Mouse (Mus musculus): ENCODE results near the gene Bcl2l11. TPM values are rescaled to one million over a fixed set of nuclear protein-coding genes. Genes with fewer than 3 reads are reported as not detected.

Gene Bcl2l11
- polyA plus RNA-seq, 1 experiment = 22.3 TPM

DNA sequence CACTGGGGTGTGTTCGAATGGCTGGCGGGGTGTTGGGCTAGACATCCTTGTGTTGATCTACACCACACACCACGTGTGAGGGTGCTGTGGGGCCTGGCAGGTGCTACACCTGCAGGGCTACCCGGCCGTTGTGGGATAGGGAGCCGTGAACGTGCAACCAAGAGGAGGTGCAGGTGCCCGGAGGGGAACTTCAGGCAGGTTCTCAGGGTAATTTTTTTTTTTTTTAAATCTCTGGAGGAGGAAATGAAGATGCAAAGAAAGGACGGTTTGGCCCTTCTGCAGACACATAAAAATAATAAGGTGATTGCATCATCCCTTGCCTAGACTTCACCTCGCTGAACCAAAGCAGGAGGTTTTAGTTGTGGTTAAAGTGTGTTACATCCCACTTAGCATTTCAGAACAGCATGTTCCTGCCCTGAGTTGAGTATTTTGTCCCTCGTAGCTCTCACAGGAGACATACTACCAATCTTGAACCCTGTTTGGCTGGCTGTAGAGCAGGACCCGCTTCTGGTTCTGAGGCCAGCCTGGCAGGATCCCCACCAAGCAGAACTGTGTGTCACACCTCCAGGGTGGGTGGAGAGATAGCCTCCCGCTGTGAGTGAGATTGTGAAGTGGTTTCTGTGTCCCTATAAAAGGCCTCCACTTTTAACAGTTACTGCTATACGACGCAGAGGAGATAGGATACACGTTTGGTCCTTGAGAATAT, 27.2 kb downstream of the Bcl2l11 start:
- no peak overlapping the region for H3K4me3 ChIP-seq (ENCODE audit: insufficient read depth, low read length)
- H3K27ac ChIP-seq (ENCODE audit: insufficient read depth, low read length) = no peak overlapping the region
- H3K4me1 ChIP-seq (ENCODE audit: control insufficient read depth, insufficient read depth, low read length) = peaks cover 2% of the 10 kb centered on the region; the same call in 1 of the 2 replicates
- TF ChIP-seq CTCF (IDR thresholded peaks at IDR 0.05; ENCODE audit: borderline replicate concordance, insufficient read depth, low read length) = no peak
- TF ChIP-seq POLR2A (IDR thresholded peaks at IDR 0.05; ENCODE audit: low read depth, low read length) = no peak

DNA sequence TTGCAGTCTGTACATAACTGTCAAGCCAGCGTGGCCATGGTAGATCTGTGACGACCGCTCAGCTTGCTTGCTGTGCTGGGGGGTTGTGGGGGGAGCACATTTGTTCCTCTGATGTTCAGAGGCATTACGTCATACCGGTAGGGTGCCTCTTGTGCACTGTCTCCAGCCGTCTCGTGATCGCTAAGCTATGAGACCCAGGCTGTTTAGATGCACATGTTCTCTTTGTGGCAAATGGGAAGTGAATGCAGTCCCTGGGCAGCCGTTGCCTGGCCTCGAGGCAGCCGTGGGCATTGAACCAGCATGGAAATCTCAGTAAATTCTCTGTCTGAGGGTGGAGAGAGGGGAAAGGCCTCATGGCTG, 27.7 kb downstream of the Bcl2l11 start:
- TF ChIP-seq CTCF (IDR thresholded peaks at IDR 0.05; ENCODE audit: borderline replicate concordance, insufficient read depth, low read length) (no peak), POLR2A (IDR thresholded peaks at IDR 0.05; ENCODE audit: low read depth, low read length) (no peak)
- Histone ChIP-seq H3K4me3 (ENCODE audit: insufficient read depth, low read length) (no peak overlapping the region), H3K4me1 (ENCODE audit: control insufficient read depth, insufficient read depth, low read length) (peaks cover 2% of the 10 kb centered on the region; the same call in 1 of the 2 replicates), H3K27ac (ENCODE audit: insufficient read depth, low read length) (no peak overlapping the region)

DNA sequence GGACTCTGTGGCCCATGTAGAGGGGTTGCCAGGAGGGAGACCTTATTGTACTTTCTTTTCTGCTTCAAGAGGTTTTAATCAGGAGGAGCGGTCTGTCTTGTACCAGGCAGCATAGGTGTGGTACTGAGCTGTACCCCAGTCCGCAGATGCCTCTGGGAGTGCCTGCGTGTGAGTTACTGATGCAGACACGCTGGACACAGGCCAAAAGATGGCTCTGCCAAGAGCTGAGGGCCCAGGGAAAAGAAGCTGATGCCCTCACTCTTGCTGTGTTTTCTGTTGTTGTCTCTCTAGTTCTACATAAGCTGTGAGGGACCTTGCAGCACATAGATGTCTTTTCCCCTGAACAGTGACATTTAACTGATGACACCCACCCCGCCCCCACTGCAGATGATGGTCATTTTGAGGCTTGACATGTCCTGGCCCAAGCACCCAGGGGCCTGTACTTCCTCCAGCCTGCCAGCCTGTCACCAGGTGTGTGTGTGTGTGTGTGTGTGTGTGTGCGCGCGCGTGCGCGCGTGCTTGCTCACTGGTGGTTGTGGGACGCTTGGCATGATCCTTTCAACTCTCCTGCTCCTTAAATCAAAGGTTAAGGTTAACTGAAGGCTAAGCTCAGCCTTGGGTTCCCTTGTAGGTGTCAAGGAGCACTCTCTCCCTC, 29.7 kb downstream of the Bcl2l11 start:
- Histone ChIP-seq H3K4me1 (ENCODE audit: control insufficient read depth, insufficient read depth, low read length) (0 out of 2 replicates have a peak, but pooled peaks cover 2% of the 10 kb centered on the region), H3K27ac (ENCODE audit: insufficient read depth, low read length) (no peak overlapping the region), H3K4me3 (ENCODE audit: insufficient read depth, low read length) (no peak overlapping the region)
- TF ChIP-seq CTCF (IDR thresholded peaks at IDR 0.05; ENCODE audit: borderline replicate concordance, insufficient read depth, low read length) = no peak
- TF ChIP-seq POLR2A (IDR thresholded peaks at IDR 0.05; ENCODE audit: low read depth, low read length) = no peak

DNA sequence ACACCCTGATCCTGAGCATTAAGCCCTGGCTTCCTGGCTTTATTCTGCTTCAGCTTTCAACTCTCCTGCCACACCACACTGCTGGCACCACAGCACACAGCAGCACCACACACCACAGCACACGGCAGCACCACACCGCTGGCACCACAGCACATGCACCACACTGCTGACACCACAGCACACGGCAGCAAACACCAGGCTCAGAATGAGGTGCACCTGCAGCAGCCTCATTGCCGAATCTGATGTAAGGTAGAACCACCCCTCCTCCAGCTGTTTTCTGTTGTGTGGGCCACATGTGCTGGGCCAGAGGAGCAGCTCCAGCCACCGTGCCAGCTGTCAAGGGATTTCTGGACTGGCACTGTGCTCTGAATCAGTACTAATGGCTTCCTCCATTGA, 30.2 kb downstream of the Bcl2l11 start:
- Histone ChIP-seq H3K27ac (ENCODE audit: insufficient read depth, low read length) (no peak overlapping the region), H3K4me1 (ENCODE audit: control insufficient read depth, insufficient read depth, low read length) (0 out of 2 replicates have a peak, but pooled peaks cover 2% of the 10 kb centered on the region), H3K4me3 (ENCODE audit: insufficient read depth, low read length) (no peak overlapping the region)
- TF ChIP-seq CTCF (IDR thresholded peaks at IDR 0.05; ENCODE audit: borderline replicate concordance, insufficient read depth, low read length) (no peak), POLR2A (IDR thresholded peaks at IDR 0.05; ENCODE audit: low read depth, low read length) (no peak)

DNA sequence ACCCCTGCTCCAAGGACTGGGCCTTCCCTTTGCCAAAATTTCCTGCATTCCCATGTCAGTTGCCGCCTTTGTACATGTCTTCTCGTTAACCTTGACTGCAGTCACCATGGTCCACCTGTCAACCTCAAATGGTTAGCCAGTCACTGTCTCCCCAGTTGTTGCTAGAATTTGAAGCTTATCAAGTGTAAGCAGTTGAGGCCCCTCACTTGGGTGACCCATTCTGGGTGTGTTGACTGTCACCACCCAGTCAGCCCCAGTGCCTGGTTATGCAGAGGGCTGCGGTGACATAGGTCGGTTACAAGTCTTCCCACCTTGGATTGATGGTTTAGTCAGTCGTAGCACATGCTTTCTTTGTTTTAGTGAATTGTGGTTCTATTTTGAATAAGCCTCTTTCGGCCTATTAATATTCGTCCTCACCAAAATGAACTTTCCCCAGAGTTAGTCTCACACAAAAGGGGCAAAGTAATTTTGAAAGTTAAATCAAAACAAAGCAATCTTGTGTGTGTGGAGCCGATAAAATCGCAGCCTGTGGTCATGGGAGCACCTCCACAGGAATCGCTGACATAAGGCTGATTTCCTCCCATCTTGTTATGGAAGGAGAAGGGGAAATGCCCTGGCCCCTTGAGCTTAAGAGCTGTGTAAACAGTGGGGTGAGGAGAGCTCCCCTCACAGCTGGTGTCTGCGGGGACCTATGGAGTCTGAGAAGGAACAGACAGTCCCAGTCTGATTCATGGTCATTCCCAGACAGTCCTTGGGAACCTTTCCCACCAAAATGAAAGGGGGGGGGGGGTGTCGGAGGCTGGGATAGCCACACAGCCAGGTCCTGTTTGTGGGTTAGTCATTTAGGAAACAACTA, 30.9 kb downstream of the Bcl2l11 start:
- TF ChIP-seq CTCF (IDR thresholded peaks at IDR 0.05; ENCODE audit: borderline replicate concordance, insufficient read depth, low read length) = no peak
- TF ChIP-seq POLR2A (IDR thresholded peaks at IDR 0.05; ENCODE audit: low read depth, low read length) = no peak
- Histone ChIP-seq H3K4me1 (ENCODE audit: control insufficient read depth, insufficient read depth, low read length) (0 out of 2 replicates have a peak, but pooled peaks cover 2% of the 10 kb centered on the region), H3K27ac (ENCODE audit: insufficient read depth, low read length) (no peak overlapping the region), H3K4me3 (ENCODE audit: insufficient read depth, low read length) (no peak overlapping the region)

GRCm38 (mm10) chr2:128158734-128159410, 33.0 kb downstream of the Bcl2l11 start:
- TF ChIP-seq CTCF (IDR thresholded peaks at IDR 0.05; ENCODE audit: borderline replicate concordance, insufficient read depth, low read length) = no peak
- TF ChIP-seq POLR2A (IDR thresholded peaks at IDR 0.05; ENCODE audit: low read depth, low read length) = no peak
- Histone ChIP-seq H3K4me3 (ENCODE audit: insufficient read depth, low read length) (no peak overlapping the region), H3K27ac (ENCODE audit: insufficient read depth, low read length) (no peak overlapping the region)

DNA sequence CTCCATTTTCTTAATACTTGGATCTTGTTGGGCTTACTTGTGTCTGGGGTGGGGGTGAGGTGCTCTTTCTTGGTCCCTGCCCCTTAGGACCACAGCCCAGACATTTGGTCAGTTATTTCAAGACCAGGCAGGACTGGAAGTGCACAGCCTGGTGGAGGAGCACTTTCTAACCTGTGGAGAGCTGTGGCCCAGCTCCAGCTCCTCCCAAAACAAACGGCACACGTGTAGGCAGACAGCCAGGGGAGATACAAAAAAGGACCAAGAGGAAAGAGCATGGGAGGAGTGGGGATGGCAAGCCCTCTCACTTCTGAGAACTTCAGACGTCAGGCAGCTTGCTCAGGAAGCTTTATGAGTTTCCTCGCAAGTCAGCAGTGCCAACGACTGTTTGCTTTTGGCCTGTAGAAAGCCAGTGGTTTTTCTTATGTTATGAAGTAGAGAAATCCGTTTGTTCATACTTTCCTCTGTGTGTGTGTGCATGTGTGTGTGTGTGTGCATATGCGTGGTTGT, 33.8 kb downstream of the Bcl2l11 start:
- H3K4me3 ChIP-seq (ENCODE audit: insufficient read depth, low read length) = no peak overlapping the region
- no peaks in the 10 kb centered on the region for H3K4me1 ChIP-seq (ENCODE audit: control insufficient read depth, insufficient read depth, low read length)
- no peak overlapping the region for H3K27ac ChIP-seq (ENCODE audit: insufficient read depth, low read length)
- TF ChIP-seq CTCF (IDR thresholded peaks at IDR 0.05; ENCODE audit: borderline replicate concordance, insufficient read depth, low read length) (no peak), POLR2A (IDR thresholded peaks at IDR 0.05; ENCODE audit: low read depth, low read length) (no peak)

More at GRCm38 (mm10) chr2:128158734-128159410, 33.0 kb downstream of the Bcl2l11 start:
- no peaks in the 10 kb centered on the region for H3K4me1 ChIP-seq (ENCODE audit: control insufficient read depth, insufficient read depth, low read length)

GRCm38 (mm10) chr2:128163177-128163576, 37.3 kb downstream of the Bcl2l11 start:
- TF ChIP-seq CTCF (IDR thresholded peaks at IDR 0.05; ENCODE audit: borderline replicate concordance, insufficient read depth, low read length) (no peak), POLR2A (IDR thresholded peaks at IDR 0.05; ENCODE audit: low read depth, low read length) (no peak)
- Histone ChIP-seq H3K27ac (ENCODE audit: insufficient read depth, low read length) (no peak overlapping the region), H3K4me3 (ENCODE audit: insufficient read depth, low read length) (no peak overlapping the region), H3K4me1 (ENCODE audit: control insufficient read depth, insufficient read depth, low read length) (no peaks in the 10 kb centered on the region)

All from embryonic fibroblast, embryonic 13.5 days (primary cell).